Mouse (Mus musculus) erythroblast, embryonic 14.5 days (primary cell): ENCODE data around the gene Gm5134. TPM values are rescaled to one million over a fixed set of nuclear protein-coding genes. Genes with fewer than 3 reads are reported as not detected.
"Not testable (repeated sequence)": the region's sequence is repeated elsewhere in the genome, so short reads cannot be mapped to it uniquely, and the experiment has no call there.

ENCODE experiments used
- H3K27me3 ChIP-seq: 2 replicates; pipeline ENCODE4 v1.6.1; 2012; ENCODE audit warnings: inconsistent platforms; ENCODE audit not compliant: control insufficient read depth
- H3K36me3 ChIP-seq: 2 replicates; pipeline ENCODE4 v1.6.1; 2012; ENCODE audit warnings: mild to moderate bottlenecking, inconsistent platforms; ENCODE audit not compliant: control insufficient read depth
- H3K4me1 ChIP-seq: 2 replicates; pipeline ENCODE4 v1.6.1; 2012; ENCODE audit warnings: inconsistent platforms; ENCODE audit not compliant: control insufficient read depth
- H3K4me3 ChIP-seq: replicated peaks from 2 replicates; pipeline ENCODE3; 2012; ENCODE audit warnings: moderate library complexity, mild to moderate bottlenecking, inconsistent platforms
- H3K9me3 ChIP-seq: 2 replicates; pipeline ENCODE4 v1.6.1; 2012; ENCODE audit warnings: low read length, inconsistent platforms, mixed read lengths; ENCODE audit not compliant: control insufficient read depth
- GATA1 ChIP-seq: IDR thresholded peaks from 2 replicates; pipeline ENCODE4 v1.6.1; 2012; ENCODE audit warnings: low read length, inconsistent platforms, mixed read lengths
- TAL1 ChIP-seq: IDR thresholded peaks from 3 replicates; pipeline ENCODE4 v1.6.1; 2012; ENCODE audit warnings: low read length, inconsistent platforms, mixed read lengths
- polyA plus RNA-seq: library from polyadenylated mRNA; stranded (reverse); fragments of >175 nt; gene quantifications from 2 replicates; pipeline ENCODE4 v1.2.3, GENCODE M21; 2012

Gm5134 gene
- polyA plus RNA-seq, 1 experiment = not detected

DNA sequence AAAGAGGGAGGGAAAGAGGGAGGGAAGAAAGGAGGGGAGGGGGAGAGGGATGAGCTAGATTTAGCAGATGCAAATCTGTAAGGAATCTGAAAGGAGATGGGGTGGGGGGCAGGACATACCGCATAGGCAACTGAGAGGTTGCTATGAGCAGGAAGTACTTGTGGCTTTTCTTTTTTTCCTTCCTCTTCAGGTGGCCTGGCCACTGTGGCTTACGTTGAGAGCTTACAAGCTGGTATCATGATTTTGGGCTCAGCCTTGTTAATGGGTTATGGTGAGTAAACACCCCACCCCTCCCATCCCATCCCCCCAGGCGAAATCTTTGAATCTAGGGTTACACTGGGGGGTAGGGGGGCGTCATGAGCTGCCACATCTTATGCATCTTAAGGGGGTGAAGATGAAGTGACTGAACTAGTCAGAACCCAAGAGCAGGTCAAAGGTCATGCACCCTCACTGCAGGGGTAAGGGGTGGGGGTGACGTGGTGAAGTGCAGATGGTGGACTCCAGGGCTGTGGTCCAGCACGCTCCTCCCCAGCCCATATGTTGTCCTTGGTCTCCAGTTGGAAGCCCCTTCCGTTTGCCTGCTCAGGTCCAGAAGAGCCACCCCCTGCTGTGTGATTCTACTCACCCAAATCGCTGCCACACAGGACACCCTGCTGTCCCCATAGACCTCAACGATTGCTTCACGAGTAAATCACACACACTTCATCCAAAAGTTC lies 24.0 kb downstream of the Gm5134 start:
- no peak for TF ChIP-seq GATA1
- H3K27me3 ChIP-seq = no peaks in the 10 kb centered on the region
- H3K36me3 ChIP-seq = no peaks in the 10 kb centered on the region

GRCm38 (mm10) chr10:75978835-75979157 lies 24.5 kb downstream of the Gm5134 start:
- Histone ChIP-seq H3K27me3 (no peaks in the 10 kb centered on the region), H3K4me3 (no peak overlapping the region), H3K4me1 (peaks cover 6% of the 10 kb centered on the region), H3K36me3 (no peaks in the 10 kb centered on the region), H3K9me3 (peaks cover 4% of the 10 kb centered on the region; the same call in 1 of the 2 replicates)
- TF ChIP-seq TAL1 = no peak
- no peak for TF ChIP-seq GATA1

More for the DNA sequence above, 24.0 kb downstream of the Gm5134 start:
- no peak overlapping the region for H3K4me3 ChIP-seq
- H3K4me1 ChIP-seq = peaks cover 3% of the 10 kb centered on the region
- peaks cover 2% of the 10 kb centered on the region; the same call in 1 of the 2 replicates for H3K9me3 ChIP-seq

- no peaks in the 10 kb centered on the region for H3K27me3 ChIP-seq
- no peaks in the 10 kb centered on the region for H3K36me3 ChIP-seq
- H3K9me3 ChIP-seq = peaks cover 4% of the 10 kb centered on the region; the same call in 1 of the 2 replicates
- TF ChIP-seq TAL1 (no peak), GATA1 (no peak)
- H3K4me1 ChIP-seq = peaks cover 6% of the 10 kb centered on the region
- no peak overlapping the region for H3K4me3 ChIP-seq
Measured at GRCm38 (mm10) chr10:75979432-75979831, 25.1 kb downstream of the Gm5134 start.

GRCm38 (mm10) chr10:75990430-75991042 lies 36.2 kb downstream of the Gm5134 start:
- Histone ChIP-seq H3K9me3 (no peaks in the 10 kb centered on the region), H3K4me3 (no peak overlapping the region), H3K4me1 (no peaks in the 10 kb centered on the region), H3K27me3 (peaks cover 3% of the 10 kb centered on the region), H3K36me3 (no peaks in the 10 kb centered on the region)
- TF ChIP-seq GATA1 (no peak), TAL1 (no peak)

- Histone ChIP-seq H3K27me3 (peaks cover 3% of the 10 kb centered on the region), H3K36me3 (no peaks in the 10 kb centered on the region), H3K4me1 (no peaks in the 10 kb centered on the region; the same call in 1 of the 2 replicates), H3K9me3 (no peaks in the 10 kb centered on the region), H3K4me3 (no peak overlapping the region)
- TF ChIP-seq TAL1 (no peak), GATA1 (no peak)
Measured at GRCm38 (mm10) chr10:75993616-75994240, 39.4 kb downstream of the Gm5134 start.

- not testable (repeated sequence) for H3K9me3 ChIP-seq, H3K4me3 ChIP-seq, H3K27me3 ChIP-seq, H3K4me1 ChIP-seq, H3K36me3 ChIP-seq
Measured at GRCm38 (mm10) chr10:75994531-75995210, 40.4 kb downstream of the Gm5134 start.

DNA sequence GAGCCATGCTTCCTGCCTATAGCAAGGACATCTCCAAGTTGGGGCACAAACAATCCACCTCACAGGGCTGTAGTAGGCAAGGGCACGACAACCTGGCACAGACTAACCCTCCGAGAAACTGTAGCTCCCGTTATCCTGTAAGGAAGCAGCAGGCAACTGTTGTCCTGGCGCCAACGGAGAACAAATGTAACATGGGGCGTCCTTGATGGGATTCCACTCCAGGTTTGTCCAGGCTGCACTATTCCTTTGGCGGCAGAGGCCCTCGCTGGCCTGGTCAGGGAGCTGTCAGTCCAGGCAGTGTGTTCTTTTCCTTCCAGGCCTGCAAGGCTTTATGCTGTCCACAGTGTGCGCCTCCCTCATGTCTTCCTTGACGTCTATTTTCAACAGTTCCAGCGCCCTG lies 41.1 kb downstream of the Gm5134 start:
- TF ChIP-seq TAL1 (no peak), GATA1 (no peak)
- Histone ChIP-seq H3K4me1 (no peaks in the 10 kb centered on the region; the same call in 1 of the 2 replicates), H3K36me3 (no peaks in the 10 kb centered on the region), H3K9me3 (no peaks in the 10 kb centered on the region), H3K4me3 (no peak overlapping the region), H3K27me3 (peaks cover 3% of the 10 kb centered on the region)

DNA sequence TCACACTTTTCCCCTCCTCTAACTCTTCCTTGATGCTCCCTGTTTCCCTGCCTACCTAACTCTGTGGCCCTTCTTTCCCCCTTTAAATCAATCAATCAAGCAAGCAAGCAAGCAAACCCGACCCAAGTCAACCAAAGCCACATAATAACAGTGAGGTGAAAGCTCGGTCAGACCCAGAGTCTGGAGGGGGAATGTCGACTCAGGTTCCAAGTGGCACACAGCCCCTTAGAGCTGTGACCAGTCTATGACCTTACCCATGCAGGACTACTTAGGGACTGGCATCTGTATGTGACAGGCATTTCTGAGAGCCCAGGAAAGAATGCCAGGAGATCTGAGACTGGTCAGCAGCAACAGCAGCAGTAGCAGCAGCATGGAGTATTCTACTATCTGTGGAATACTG lies 42.0 kb downstream of the Gm5134 start:
- Histone ChIP-seq H3K36me3 (no peaks in the 10 kb centered on the region), H3K9me3 (no peaks in the 10 kb centered on the region), H3K27me3 (peaks cover 3% of the 10 kb centered on the region), H3K4me3 (no peak overlapping the region), H3K4me1 (no peaks in the 10 kb centered on the region; the same call in 1 of the 2 replicates)
- TF ChIP-seq TAL1 = no peak
- TF ChIP-seq GATA1 = no peak

GRCm38 (mm10) chr10:76001160-76001559 lies 46.8 kb downstream of the Gm5134 start:
- H3K4me1 ChIP-seq = no peaks in the 10 kb centered on the region; the same call in 1 of the 2 replicates
- H3K4me3 ChIP-seq = no peak overlapping the region
- no peaks in the 10 kb centered on the region for H3K27me3 ChIP-seq
- TF ChIP-seq GATA1 (no peak), TAL1 (no peak)
- no peaks in the 10 kb centered on the region for H3K9me3 ChIP-seq
- H3K36me3 ChIP-seq = no peaks in the 10 kb centered on the region
